Mouse (Mus musculus): ENCODE data around the gene Vmn1r165. TPM values are rescaled to one million over a fixed set of nuclear protein-coding genes. Genes with fewer than 3 reads are reported as not detected.
"Not testable (repeated sequence)": the region's sequence is repeated elsewhere in the genome, so short reads cannot be mapped to it uniquely, and the experiment has no call there.

Vmn1r165 gene
- not detected in 2 replicates for polyA plus RNA-seq (2015; fragmentation: Nextera tagmentation; extraction: Ambion mirVana)

DNA sequence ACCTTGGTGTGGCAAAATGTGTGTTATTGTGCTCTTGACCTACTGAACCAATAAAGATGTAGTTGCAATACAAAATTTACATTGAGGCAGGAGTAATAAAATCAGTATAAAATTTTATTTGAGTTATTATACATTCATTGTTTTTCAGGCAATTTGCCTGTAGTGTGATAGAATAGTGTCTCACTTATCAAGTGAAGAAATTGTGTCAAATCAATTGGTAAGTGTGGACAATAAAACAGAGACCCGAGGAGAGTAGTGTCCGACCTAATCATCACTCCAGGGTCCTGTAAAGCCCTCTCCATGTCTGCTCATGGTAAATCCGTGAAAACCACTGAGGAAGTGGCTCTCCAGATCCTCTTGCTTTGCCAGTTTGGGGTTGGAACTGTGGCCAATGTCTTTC is at the start of gene Vmn1r165:
TSS of gene Vmn1r165 (plus strand) at position 301 of the 400 bp plus-strand sequence.
- WGBS, result no CpG with 5 or more reads among the region's 3 CpGs
- H3K27me3 ChIP-seq (replicated peaks; ENCODE audit: control insufficient read depth, insufficient read depth, low read length); H3K4me3 ChIP-seq (ENCODE audit: low read length); H3K9me3 ChIP-seq (ENCODE audit: control insufficient read depth, low read length); H3K36me3 ChIP-seq (ENCODE audit: control insufficient read depth, insufficient read depth, low read length); H3K27ac ChIP-seq (ENCODE audit: low read depth, low read length); ATAC-seq; H3K4me1 ChIP-seq (ENCODE audit: control insufficient read depth, insufficient read depth, low read depth, low read length); H3K9ac ChIP-seq (ENCODE audit: low read depth, low read length); H3K4me2 ChIP-seq (ENCODE audit: low read length): not testable (repeated sequence)

- not testable (repeated sequence) for H3K27ac ChIP-seq (ENCODE audit: low read depth, low read length); H3K4me2 ChIP-seq (ENCODE audit: low read length); H3K36me3 ChIP-seq (ENCODE audit: control insufficient read depth, insufficient read depth, low read length); H3K4me1 ChIP-seq (ENCODE audit: control insufficient read depth, insufficient read depth, low read depth, low read length); ATAC-seq; H3K27me3 ChIP-seq (replicated peaks; ENCODE audit: control insufficient read depth, insufficient read depth, low read length); H3K9me3 ChIP-seq (ENCODE audit: control insufficient read depth, low read length); H3K9ac ChIP-seq (ENCODE audit: low read depth, low read length); H3K4me3 ChIP-seq (ENCODE audit: low read length)
- no CpG with 5 or more reads among the region's 2 CpGs for WGBS
These were observed 34.5 kb downstream of the Vmn1r165 start, which contains the start of gene Vmn1r166 for GRCm38 (mm10) chr7:23251582-23251981. Gene Vmn1r166 (minus strand): TSS chr7:23251682.

Other genes with a start within 250 kb of the Vmn1r165 start
- not detected in 2 replicates for gene Gm4214, start 232.7 kb upstream of the Vmn1r165 start, polyA plus RNA-seq (2015; fragmentation: Nextera tagmentation; extraction: Ambion mirVana)
- not detected in 2 replicates for gene Gm4216, start 197.4 kb upstream of the Vmn1r165 start, polyA plus RNA-seq (2015; fragmentation: Nextera tagmentation; extraction: Ambion mirVana)
- not detected in 2 replicates for gene Vmn1r163, start 161.8 kb upstream of the Vmn1r165 start, polyA plus RNA-seq (2015; fragmentation: Nextera tagmentation; extraction: Ambion mirVana)
- gene Gm8720, start 149.9 kb upstream of the Vmn1r165 start, polyA plus RNA-seq (2015; fragmentation: Nextera tagmentation; extraction: Ambion mirVana), result not detected in 2 replicates
- not detected in 2 replicates for gene Gm10662, start 72.9 kb upstream of the Vmn1r165 start, polyA plus RNA-seq (2015; fragmentation: Nextera tagmentation; extraction: Ambion mirVana)
- gene Vmn1r166, start 34.4 kb downstream of the Vmn1r165 start, polyA plus RNA-seq (2015; fragmentation: Nextera tagmentation; extraction: Ambion mirVana), result not detected in 2 replicates
- not detected in 2 replicates for gene Gm6902, start 61.6 kb downstream of the Vmn1r165 start, polyA plus RNA-seq (2015; fragmentation: Nextera tagmentation; extraction: Ambion mirVana)
- not detected in 2 replicates for gene Nlrp4e, start 83.9 kb downstream of the Vmn1r165 start, polyA plus RNA-seq (2015; fragmentation: Nextera tagmentation; extraction: Ambion mirVana)
- gene Nlrp5, start 168.6 kb downstream of the Vmn1r165 start, polyA plus RNA-seq (2015; fragmentation: Nextera tagmentation; extraction: Ambion mirVana), result not detected in 2 replicates